19 mouse cellular contexts compared by ENCODE assay signal in the genomic region with DNA sequence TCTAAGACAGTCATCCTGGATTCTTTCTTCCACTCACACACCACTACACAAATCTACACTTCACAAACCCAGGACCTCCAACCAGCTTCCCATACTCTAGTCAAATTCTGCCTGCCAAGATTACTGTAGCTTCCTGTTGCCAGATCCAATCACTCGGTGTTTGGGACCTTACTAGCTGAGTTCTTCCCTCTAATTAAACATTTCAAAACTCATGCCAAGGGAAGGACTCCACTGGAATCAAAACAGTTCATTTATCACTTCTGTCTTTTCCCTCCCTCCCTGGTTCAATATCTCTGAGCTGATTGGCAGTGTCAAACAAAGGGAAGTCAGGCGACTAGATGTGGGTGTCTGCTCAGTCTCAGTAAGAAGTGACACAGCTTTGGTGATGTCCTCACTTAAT.
DNase-seq lines count a peak whose midpoint lies in the region; ATAC-seq and TF ChIP-seq lines count a peak whose summit lies in the region.
"Had no signal": no experiment of that assay in that cellular context is flagged by ENCODE, and none has a peak within 500 bp of the region (broad histone marks: within the 10 kb centered on the region; RNA-seq: fewer than 3 reads in every experiment).

No protein-coding gene starts in this region.

- peak overlapping the region; percentile 41; the same call in 1 of the 2 replicates for H3K27ac ChIP-seq in heart, postnatal 0 days (ENCODE audit: low read depth)
- no peak overlapping the region for H3K27ac ChIP-seq in CH12.LX (ENCODE audit: insufficient read depth, low read depth)
- no peak overlapping the region for H3K27ac ChIP-seq in liver, postnatal 0 days (ENCODE audit: low read depth)
- H3K27ac ChIP-seq: kidney, postnatal 0 days; liver, embryonic 15.5 days; stomach, embryonic 15.5 days had no signal

- intact Hi-C loops in heart, postnatal 10 days (cut with DNase I), result no loop called here

- no peak for DNase-seq in frontal cortex, postnatal 36 days (ENCODE audit: low spot score in 2 of 2)
- DNase-seq in heart, postnatal 0 days (ENCODE audit: low spot score), result peak; percentile 26
- DNase-seq in heart, postnatal 10 days, result no peak
- DNase-seq in CH12.LX (ENCODE audit: extremely low read depth), result peak; percentile 23
- peak; percentile 82 for DNase-seq in brain, embryonic 14.5 days (ENCODE audit: low read depth)
- no peak for DNase-seq in gastrocnemius, adult 18-20 months (ENCODE audit: low spot score)
- no peak for DNase-seq in liver, postnatal 0 days
- DNase-seq: cerebellum, adult 9-11 months; gastrocnemius, postnatal 25 days; kidney, adult 11 months; layer of hippocampus, postnatal 36 days; retina, postnatal 1 day; thymus, adult 18-20 months; thymus, postnatal 4 days had no signal

- no peaks in the 10 kb centered on the region for H3K27me3 ChIP-seq in heart, postnatal 0 days (ENCODE audit: control insufficient read depth, insufficient read depth, low read length)
- no peaks in the 10 kb centered on the region for H3K27me3 ChIP-seq in CH12.LX (replicated peaks)
- H3K27me3 ChIP-seq in liver, postnatal 0 days (ENCODE audit: insufficient read depth, low read length), result no peaks in the 10 kb centered on the region
- H3K27me3 ChIP-seq: liver, embryonic 15.5 days; stomach, embryonic 15.5 days had no signal

- H3K9ac ChIP-seq in heart, postnatal 0 days (replicated peaks; ENCODE audit: low read depth, low read length), result no peak overlapping the region
- H3K9ac ChIP-seq in CH12.LX (ENCODE audit: insufficient read depth, low read depth), result no peak overlapping the region
- H3K9ac ChIP-seq in liver, postnatal 0 days (replicated peaks), result no peak overlapping the region
- H3K9ac ChIP-seq: liver, embryonic 15.5 days; stomach, embryonic 15.5 days had no signal

- ATAC-seq in frontal cortex, adult (ENCODE audit: low TSS enrichment), result peak; percentile 24; the same call in 1 of the 2 replicates
- ATAC-seq in heart, postnatal 0 days (ENCODE audit: insufficient read depth, low read depth), result no peak
- no peak for ATAC-seq in liver, postnatal 0 days
- ATAC-seq: lung, postnatal 0 days had no signal

- in situ Hi-C loops in CH12.LX (cut with MboI; ENCODE audit: low pct_ligation_motif_present, low pct_unique_long_range_greater_than_20kb, low sequenced_read_pairs), result loop anchor here (10.0 kb wide), 1 partner anchor 270 kb away; no protein-coding TSS in a partner anchor

- dilution Hi-C loops in CH12.LX (cut with MboI; ENCODE audit: extremely low pct_ligation_motif_present, extremely low pct_unique_long_range_greater_than_20kb, low sequenced_read_pairs), result loop anchor here (25.0 kb wide), 1 partner anchor 438 kb away; the partner anchor contains the start of gene Glp1r

- no peaks in the 10 kb centered on the region for H3K9me3 ChIP-seq in heart, postnatal 0 days (replicated peaks; ENCODE audit: control insufficient read depth, low read length)
- H3K9me3 ChIP-seq in CH12.LX (replicated peaks; ENCODE audit: low read length), result no peaks in the 10 kb centered on the region
- H3K9me3 ChIP-seq in liver, postnatal 0 days (ENCODE audit: low read length), result no peaks in the 10 kb centered on the region
- H3K9me3 ChIP-seq: liver, embryonic 15.5 days; stomach, embryonic 15.5 days had no signal

- no peak for TF ChIP-seq RAD21 in CH12.LX (IDR thresholded peaks at IDR 0.05; ENCODE audit: low read depth, low read length)

- H3K4me2 ChIP-seq in heart, postnatal 0 days (ENCODE audit: low read depth, low read length), result no peak overlapping the region
- no peak overlapping the region for H3K4me2 ChIP-seq in CH12.LX (ENCODE audit: insufficient read depth, low read depth, poor library complexity, severe bottlenecking)
- H3K4me2 ChIP-seq in liver, postnatal 0 days (ENCODE audit: low read depth, low read length), result no peak overlapping the region
- H3K4me2 ChIP-seq: liver, embryonic 15.5 days; stomach, embryonic 15.5 days had no signal

- no peak overlapping the region for H3K4me3 ChIP-seq in heart, postnatal 0 days (ENCODE audit: low read depth, low read length)
- no peak overlapping the region for H3K4me3 ChIP-seq in CH12.LX (replicated peaks in 1 of 3; ENCODE audit: low read depth in 2 of 3, low read length in 2 of 3, poor library complexity in 1 of 3)
- no peak overlapping the region for H3K4me3 ChIP-seq in liver, postnatal 0 days (ENCODE audit: low read depth, low read length)
- H3K4me3 ChIP-seq: liver, embryonic 15.5 days; stomach, embryonic 15.5 days had no signal

- no peak for TF ChIP-seq EP300 in heart, postnatal 0 days (IDR thresholded peaks at IDR 0.05; ENCODE audit: low read depth)
- no peak for TF ChIP-seq EP300 in CH12.LX (IDR thresholded peaks at IDR 0.05; ENCODE audit: low read length)
- no peak for TF ChIP-seq EP300 in liver, postnatal 0 days (IDR thresholded peaks at IDR 0.05; ENCODE audit: low read depth)

- H3K36me3 ChIP-seq in heart, postnatal 0 days (replicated peaks; ENCODE audit: control insufficient read depth, insufficient read depth, low read length), result no peaks in the 10 kb centered on the region
- peaks cover 0 to 13% of the 10 kb centered on the region in 2 experiments for H3K36me3 ChIP-seq in CH12.LX (replicated peaks in 1 of 2; ENCODE audit: control insufficient read depth in 1 of 2, insufficient read depth in 1 of 2, low read length in 1 of 2)
- no peaks in the 10 kb centered on the region for H3K36me3 ChIP-seq in liver, postnatal 0 days (replicated peaks; ENCODE audit: insufficient read depth, low read length)
- H3K36me3 ChIP-seq: liver, embryonic 15.5 days; stomach, embryonic 15.5 days had no signal

- 15% methylated on average over 2 of the region's 2 CpGs for WGBS in heart, postnatal 0 days
- 45% methylated on average over 2 of the region's 2 CpGs for WGBS in liver, postnatal 0 days (ENCODE audit: insufficient replicate concordance)

- no peak for TF ChIP-seq POLR2A in CH12.LX (IDR thresholded peaks at IDR 0.05; ENCODE audit: low read depth, low read length)
- no peak for TF ChIP-seq POLR2A in brain, embryonic 14.5 days (IDR thresholded peaks at IDR 0.05; ENCODE audit: borderline replicate concordance, extremely low read depth, insufficient read depth, insufficient read length, poor library complexity, severe bottlenecking)

- H3K4me1 ChIP-seq in heart, postnatal 0 days (ENCODE audit: control insufficient read depth, insufficient read depth), result peaks cover 22% of the 10 kb centered on the region
- peaks cover 3 to 16% of the 10 kb centered on the region in 2 experiments; a peak in 3 of 4 replicates for H3K4me1 ChIP-seq in CH12.LX (ENCODE audit: control insufficient read depth in 1 of 2, insufficient read depth in 2 of 2)
- no peaks in the 10 kb centered on the region for H3K4me1 ChIP-seq in liver, postnatal 0 days (ENCODE audit: insufficient read depth)
- H3K4me1 ChIP-seq: liver, embryonic 15.5 days had no signal

- H3K79me2 ChIP-seq in CH12.LX (replicated peaks; ENCODE audit: control insufficient read depth, extremely low read depth, insufficient read depth, poor library complexity, severe bottlenecking), result no peaks in the 10 kb centered on the region

- no peak for TF ChIP-seq CTCF in heart, postnatal 0 days (IDR thresholded peaks at IDR 0.05; ENCODE audit: low read depth)
- TF ChIP-seq CTCF in CH12.LX (conservative IDR thresholded peaks at IDR 0.05 in 1 of 2, IDR thresholded peaks at IDR 0.05 in 1 of 2; ENCODE audit: low read depth in 2 of 2, low read length in 2 of 2), result no peak
- TF ChIP-seq CTCF in brain, embryonic 14.5 days (IDR thresholded peaks at IDR 0.05; ENCODE audit: borderline replicate concordance, extremely low read depth, insufficient read depth, insufficient read length), result no peak
- no peak for TF ChIP-seq CTCF in liver, postnatal 0 days (IDR thresholded peaks at IDR 0.05; ENCODE audit: low read depth)

TF ChIP-seq in CH12.LX, 34 proteins besides CTCF, POLR2A, EP300 and RAD21:
- no peak for TF ChIP-seq KAT2A (IDR thresholded peaks at IDR 0.05; ENCODE audit: insufficient replicate concordance, low read length)
- no peak for TF ChIP-seq USF2 (conservative IDR thresholded peaks at IDR 0.05; ENCODE audit: low read depth, low read length)
- TF ChIP-seq E2F4 (IDR thresholded peaks at IDR 0.05; ENCODE audit: insufficient replicate concordance, low read depth, low read length), result no peak
- no peak for TF ChIP-seq PAX5 (IDR thresholded peaks at IDR 0.05; ENCODE audit: low read length)
- TF ChIP-seq TCF12 (IDR thresholded peaks at IDR 0.05; ENCODE audit: low read depth, low read length), result no peak
- TF ChIP-seq ELF1 (IDR thresholded peaks at IDR 0.05; ENCODE audit: low read depth, low read length), result no peak
- TF ChIP-seq MEF2A (IDR thresholded peaks at IDR 0.05; ENCODE audit: borderline replicate concordance, low read depth, low read length), result no peak
- TF ChIP-seq TBP (conservative IDR thresholded peaks at IDR 0.05; ENCODE audit: low read depth, low read length), result no peak
- TF ChIP-seq BHLHE40 (IDR thresholded peaks at IDR 0.05; ENCODE audit: low read depth, low read length), result no peak
- no peak for TF ChIP-seq CHD2 (IDR thresholded peaks at IDR 0.05; ENCODE audit: low read length)

Comparison
In these comparisons a context has a peak if more than half of its experiments do, and no peak if none do; other contexts are left out.
1. DNase-seq: peak in heart, postnatal 0 days (single experiment), CH12.LX (single experiment) and brain, embryonic 14.5 days (single experiment); none in frontal cortex, postnatal 36 days (0 of 2), heart, postnatal 10 days (0 of 2), gastrocnemius, adult 18-20 months (single experiment) and liver, postnatal 0 days (single experiment).